Mouse (Mus musculus): ENCODE data around the gene Gm20388. TPM values are rescaled to one million over a fixed set of nuclear protein-coding genes. Genes with fewer than 3 reads are reported as not detected.

Gm20388 gene
- total RNA-seq, 2 experiments from 2014 or later = 2.2 to 7.6 TPM

GRCm38 (mm10) chr8:120034471-120034870 is 123.8 kb downstream of the Gm20388 start:
- DNase-seq (ENCODE audit: low spot score in 2 of 2) = no peak
- no peak for TF ChIP-seq CTCF (conservative IDR thresholded peaks at IDR 0.05)
- peak overlapping the region; percentile 8; the same call in 1 of the 2 replicates for H3K27ac ChIP-seq
- no peak overlapping the region for H3K4me3 ChIP-seq

GRCm38 (mm10) chr8:120036111-120036510 is 125.5 kb downstream of the Gm20388 start:
- Histone ChIP-seq H3K27ac (no peak overlapping the region), H3K4me3 (no peak overlapping the region)
- no peak for DNase-seq (ENCODE audit: low spot score in 2 of 2)
- TF ChIP-seq CTCF (conservative IDR thresholded peaks at IDR 0.05) = no peak

- Histone ChIP-seq H3K4me3 (no peak overlapping the region), H3K27ac (no peak overlapping the region)
- no peak for DNase-seq (ENCODE audit: low spot score in 2 of 2)
- no peak for TF ChIP-seq CTCF (conservative IDR thresholded peaks at IDR 0.05)
Measured at GRCm38 (mm10) chr8:120036578-120036977, 125.9 kb downstream of the Gm20388 start.

- TF ChIP-seq CTCF (conservative IDR thresholded peaks at IDR 0.05) = no peak
- H3K27ac ChIP-seq = no peak overlapping the region
- no peak for DNase-seq (ENCODE audit: low spot score in 2 of 2)
- no peak overlapping the region for H3K4me3 ChIP-seq
Measured at GRCm38 (mm10) chr8:120037199-120037598, 126.6 kb downstream of the Gm20388 start.

- TF ChIP-seq CTCF (conservative IDR thresholded peaks at IDR 0.05) = no peak
- no peak for DNase-seq (ENCODE audit: low spot score in 2 of 2)
- Histone ChIP-seq H3K4me3 (no peak overlapping the region), H3K27ac (no peak overlapping the region)
Measured at GRCm38 (mm10) chr8:120037611-120038010, 127.0 kb downstream of the Gm20388 start.

GRCm38 (mm10) chr8:120038741-120039140 is 128.1 kb downstream of the Gm20388 start:
- Histone ChIP-seq H3K4me3 (no peak overlapping the region), H3K27ac (no peak overlapping the region)
- TF ChIP-seq CTCF (conservative IDR thresholded peaks at IDR 0.05) = no peak
- no peak for DNase-seq (ENCODE audit: low spot score in 2 of 2)

- no peak for DNase-seq (ENCODE audit: low spot score in 2 of 2)
- TF ChIP-seq CTCF (conservative IDR thresholded peaks at IDR 0.05) = no peak
- H3K4me3 ChIP-seq = no peak overlapping the region
- no peak overlapping the region for H3K27ac ChIP-seq
Measured at GRCm38 (mm10) chr8:120039313-120039919, 128.8 kb downstream of the Gm20388 start.

GRCm38 (mm10) chr8:120040861-120041260 is 130.2 kb downstream of the Gm20388 start:
- Histone ChIP-seq H3K4me3 (no peak overlapping the region), H3K27ac (peak overlapping the region; percentile 55)
- DNase-seq (ENCODE audit: low spot score in 2 of 2) = peak; percentile 17 to 48
- TF ChIP-seq CTCF (conservative IDR thresholded peaks at IDR 0.05) = peak; percentile 16

GRCm38 (mm10) chr8:120042542-120043312 is 132.1 kb downstream of the Gm20388 start:
- no peak overlapping the region for H3K4me3 ChIP-seq
- no peak for DNase-seq (ENCODE audit: low spot score in 2 of 2)
- H3K27ac ChIP-seq = no peak overlapping the region
- TF ChIP-seq CTCF (conservative IDR thresholded peaks at IDR 0.05) = no peak

GRCm38 (mm10) chr8:120044907-120045306 is 134.3 kb downstream of the Gm20388 start:
- no peak for DNase-seq (ENCODE audit: low spot score in 2 of 2)
- no peak for TF ChIP-seq CTCF (conservative IDR thresholded peaks at IDR 0.05)
- H3K4me3 ChIP-seq = no peak overlapping the region
- H3K27ac ChIP-seq = no peak overlapping the region

- no peak for DNase-seq (ENCODE audit: low spot score in 2 of 2)
- peak overlapping the region; percentile 86 for H3K27ac ChIP-seq
- H3K4me3 ChIP-seq = no peak overlapping the region
- no peak for TF ChIP-seq CTCF (conservative IDR thresholded peaks at IDR 0.05)
Measured at GRCm38 (mm10) chr8:120045471-120045870, 134.8 kb downstream of the Gm20388 start.

- Histone ChIP-seq H3K4me3 (no peak overlapping the region), H3K27ac (peak overlapping the region; percentile 86)
- TF ChIP-seq CTCF (conservative IDR thresholded peaks at IDR 0.05) = no peak
- DNase-seq (ENCODE audit: low spot score in 2 of 2) = peak; percentile 79 to 83
Measured at GRCm38 (mm10) chr8:120046258-120047020, 135.8 kb downstream of the Gm20388 start.

GRCm38 (mm10) chr8:120049949-120050348 is 139.3 kb downstream of the Gm20388 start:
- TF ChIP-seq CTCF (conservative IDR thresholded peaks at IDR 0.05) = no peak
- Histone ChIP-seq H3K27ac (no peak overlapping the region), H3K4me3 (no peak overlapping the region)
- DNase-seq (ENCODE audit: low spot score in 2 of 2) = no peak
